Mouse (Mus musculus): ENCODE data around the gene Fam192a. TPM values are rescaled to one million over a fixed set of nuclear protein-coding genes. Genes with fewer than 3 reads are reported as not detected.
A peak's percentile ranks its signal among the peaks of the same experiment; 100 is the strongest.

Fam192a gene
- polyA plus RNA-seq, 1 experiment from 2014 or later: 57.1 TPM

GRCm38 (mm10) chr8:94624885-94625284, 23.1 kb upstream of the Fam192a start:
- H3K4me3 ChIP-seq (ENCODE audit: low read depth, low read length): no peak overlapping the region
- no peak overlapping the region for H3K4me2 ChIP-seq (replicated peaks; ENCODE audit: low read depth, low read length)
- H3K9me3 ChIP-seq (ENCODE audit: control insufficient read depth, low read depth, low read length): no peaks in the 10 kb centered on the region
- WGBS: 86% methylated on average over 1 of the region's 1 CpGs
- H3K36me3 ChIP-seq (ENCODE audit: control insufficient read depth, insufficient read depth, low read length): peaks cover 4% of the 10 kb centered on the region; the same call in 1 of the 2 replicates
- H3K27ac ChIP-seq (ENCODE audit: low read length): no peak overlapping the region
- no peaks in the 10 kb centered on the region for H3K4me1 ChIP-seq (ENCODE audit: control insufficient read depth, insufficient read depth, low read length)
- ATAC-seq (ENCODE audit: insufficient number of reproducible peaks, insufficient read depth, low FRiP score, low read depth): no peak
- H3K9ac ChIP-seq (replicated peaks; ENCODE audit: low read depth, low read length): no peak overlapping the region
- no peaks in the 10 kb centered on the region for H3K27me3 ChIP-seq (ENCODE audit: control insufficient read depth, insufficient read depth, low read length)

DNA sequence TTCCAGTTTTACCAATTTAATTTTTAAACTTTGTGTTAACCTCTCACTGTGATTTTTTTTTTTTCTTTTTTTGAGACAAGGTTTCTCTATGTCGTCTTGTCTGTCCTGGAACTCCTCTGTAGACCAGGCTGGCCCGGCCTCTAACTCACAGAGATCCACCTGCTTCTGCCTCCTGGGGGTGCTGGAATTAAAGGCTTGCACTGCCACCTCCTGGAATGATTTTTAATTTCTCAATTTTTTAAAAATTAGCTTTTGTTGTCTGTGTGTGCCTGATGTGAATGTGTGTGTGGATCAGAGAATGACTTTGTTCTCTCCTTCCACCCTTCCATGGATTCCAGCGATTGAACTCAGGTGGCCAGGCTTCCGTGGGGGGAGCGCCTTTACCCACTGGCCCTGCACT, 5.3 kb upstream of the Fam192a start:
- H3K27ac ChIP-seq (ENCODE audit: low read length): no peak overlapping the region
- WGBS: 88% methylated on average over 5 of the region's 5 CpGs
- no peaks in the 10 kb centered on the region for H3K36me3 ChIP-seq (ENCODE audit: control insufficient read depth, insufficient read depth, low read length)
- no peak overlapping the region for H3K4me3 ChIP-seq (ENCODE audit: low read depth, low read length)
- no peaks in the 10 kb centered on the region for H3K27me3 ChIP-seq (ENCODE audit: control insufficient read depth, insufficient read depth, low read length)
- no peak overlapping the region for H3K9ac ChIP-seq (replicated peaks; ENCODE audit: low read depth, low read length)
- no peaks in the 10 kb centered on the region for H3K9me3 ChIP-seq (ENCODE audit: control insufficient read depth, low read depth, low read length)
- no peak overlapping the region for H3K4me2 ChIP-seq (replicated peaks; ENCODE audit: low read depth, low read length)
- no peak for ATAC-seq (ENCODE audit: insufficient number of reproducible peaks, insufficient read depth, low FRiP score, low read depth)
- H3K4me1 ChIP-seq (ENCODE audit: control insufficient read depth, insufficient read depth, low read length): peaks cover 5% of the 10 kb centered on the region; the same call in 1 of the 2 replicates

DNA sequence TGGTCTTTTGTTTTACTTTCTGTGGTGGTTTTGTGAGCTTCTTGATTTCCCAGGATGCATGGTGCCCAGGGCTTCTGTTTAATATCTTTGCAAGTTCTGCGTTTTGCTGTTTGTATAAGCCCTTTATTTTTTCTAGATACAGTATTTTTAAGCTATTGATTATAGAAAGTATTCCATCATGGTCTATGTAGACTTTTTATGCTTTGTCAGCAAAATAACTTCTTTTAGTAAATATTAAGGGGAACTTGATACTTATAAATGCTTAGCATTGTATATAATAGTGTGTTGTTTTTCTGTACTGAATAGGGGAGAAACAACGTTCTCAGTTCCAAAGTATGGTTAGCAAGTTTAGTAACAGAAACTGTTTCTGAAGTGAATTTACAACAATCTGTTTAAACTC, 2.2 kb upstream of the Fam192a start:
- H3K4me3 ChIP-seq (ENCODE audit: low read depth, low read length): no peak overlapping the region
- WGBS: 77% methylated on average over 2 of the region's 2 CpGs
- peaks cover 14% of the 10 kb centered on the region for H3K4me1 ChIP-seq (ENCODE audit: control insufficient read depth, insufficient read depth, low read length)
- H3K27ac ChIP-seq (ENCODE audit: low read length): no peak overlapping the region
- no peak for ATAC-seq (ENCODE audit: insufficient number of reproducible peaks, insufficient read depth, low FRiP score, low read depth)
- H3K27me3 ChIP-seq (ENCODE audit: control insufficient read depth, insufficient read depth, low read length): no peaks in the 10 kb centered on the region
- H3K36me3 ChIP-seq (ENCODE audit: control insufficient read depth, insufficient read depth, low read length): no peaks in the 10 kb centered on the region
- H3K9ac ChIP-seq (replicated peaks; ENCODE audit: low read depth, low read length): no peak overlapping the region
- H3K9me3 ChIP-seq (ENCODE audit: control insufficient read depth, low read depth, low read length): no peaks in the 10 kb centered on the region
- H3K4me2 ChIP-seq (replicated peaks; ENCODE audit: low read depth, low read length): no peak overlapping the region

DNA sequence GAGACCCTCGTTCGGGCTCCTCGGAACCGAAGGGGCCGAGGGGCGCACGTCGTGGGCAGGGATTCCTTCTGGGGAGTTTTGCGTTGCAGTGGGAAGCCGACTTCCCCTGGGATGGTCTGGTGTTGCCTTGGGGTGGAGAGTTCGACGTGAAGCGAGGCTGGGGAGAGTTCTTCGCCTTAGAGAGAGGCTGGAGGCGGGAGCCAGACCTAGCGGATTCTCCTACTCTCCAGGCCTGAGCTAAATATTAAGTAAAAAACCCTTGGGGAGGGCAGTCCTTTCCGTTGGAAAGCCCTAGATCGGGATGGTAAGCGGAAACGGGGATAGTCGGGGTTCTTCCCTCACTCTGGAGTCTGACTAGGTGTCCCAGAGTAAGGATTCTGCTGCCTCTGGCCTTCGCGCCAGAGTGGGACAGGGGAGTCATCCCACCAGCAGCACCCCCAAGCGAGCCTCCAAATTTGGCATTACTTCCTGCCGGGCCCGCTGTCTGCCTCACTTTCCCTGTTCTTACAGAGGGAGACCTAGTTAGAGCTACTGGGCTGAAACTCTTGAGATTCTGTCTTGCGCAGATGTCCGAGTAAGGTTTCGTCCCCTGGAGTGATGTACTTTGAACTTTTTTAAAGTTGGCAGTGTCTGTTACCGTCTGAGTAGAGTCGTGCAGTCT, 804 bp upstream of the Fam192a start:
- H3K9me3 ChIP-seq (ENCODE audit: control insufficient read depth, low read depth, low read length): no peaks in the 10 kb centered on the region
- H3K4me1 ChIP-seq (ENCODE audit: control insufficient read depth, insufficient read depth, low read length): peaks cover 14% of the 10 kb centered on the region
- peak overlapping the region; percentile 77 for H3K4me2 ChIP-seq (replicated peaks; ENCODE audit: low read depth, low read length)
- H3K9ac ChIP-seq (replicated peaks; ENCODE audit: low read depth, low read length): peak overlapping the region; percentile 90
- H3K27ac ChIP-seq (ENCODE audit: low read length): peak overlapping the region; percentile 81
- no peaks in the 10 kb centered on the region for H3K27me3 ChIP-seq (ENCODE audit: control insufficient read depth, insufficient read depth, low read length)
- no peak for ATAC-seq (ENCODE audit: insufficient number of reproducible peaks, insufficient read depth, low FRiP score, low read depth)
- H3K36me3 ChIP-seq (ENCODE audit: control insufficient read depth, insufficient read depth, low read length): no peaks in the 10 kb centered on the region
- peak overlapping the region; percentile 95 for H3K4me3 ChIP-seq (ENCODE audit: low read depth, low read length)
- under 1% methylated on average over 31 of the region's 31 CpGs for WGBS

- under 1% methylated on average over 51 of the region's 51 CpGs for WGBS
- ATAC-seq (ENCODE audit: insufficient number of reproducible peaks, insufficient read depth, low FRiP score, low read depth): no peak
- peaks cover 14% of the 10 kb centered on the region for H3K4me1 ChIP-seq (ENCODE audit: control insufficient read depth, insufficient read depth, low read length)
Measured at GRCm38 (mm10) chr8:94601034-94601606, 677 bp downstream of the Fam192a start.

DNA sequence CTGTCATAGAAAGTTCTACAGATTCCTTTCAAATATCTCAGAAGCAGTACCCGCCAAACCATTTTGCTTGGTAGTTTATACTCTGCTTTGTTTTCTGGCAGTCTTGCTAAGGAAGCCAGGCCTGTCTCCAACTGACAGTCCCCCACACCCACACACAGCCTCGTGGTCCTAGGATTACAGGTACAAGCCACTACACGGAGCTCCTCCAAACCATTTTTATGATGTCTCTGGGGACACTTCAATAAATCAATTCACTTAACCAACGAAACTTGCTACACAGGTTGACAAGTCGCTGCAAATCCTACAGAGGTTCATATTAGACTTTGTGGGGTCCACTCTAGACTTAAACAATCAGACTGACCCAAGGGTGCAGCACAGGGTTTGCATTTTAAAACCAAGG, 1.3 kb downstream of the Fam192a start:
- peaks cover 14% of the 10 kb centered on the region for H3K4me1 ChIP-seq (ENCODE audit: control insufficient read depth, insufficient read depth, low read length)
- H3K9ac ChIP-seq (replicated peaks; ENCODE audit: low read depth, low read length): peak overlapping the region; percentile 86
- H3K4me3 ChIP-seq (ENCODE audit: low read depth, low read length): peak overlapping the region; percentile 95
- H3K36me3 ChIP-seq (ENCODE audit: control insufficient read depth, insufficient read depth, low read length): no peaks in the 10 kb centered on the region
- no peaks in the 10 kb centered on the region for H3K27me3 ChIP-seq (ENCODE audit: control insufficient read depth, insufficient read depth, low read length)
- no peak for ATAC-seq (ENCODE audit: insufficient number of reproducible peaks, insufficient read depth, low FRiP score, low read depth)
- no peak overlapping the region; the same call in 1 of the 2 replicates for H3K27ac ChIP-seq (ENCODE audit: low read length)
- no peaks in the 10 kb centered on the region for H3K9me3 ChIP-seq (ENCODE audit: control insufficient read depth, low read depth, low read length)
- 19% methylated on average over 5 of the region's 5 CpGs for WGBS
- peak overlapping the region; percentile 91 for H3K4me2 ChIP-seq (replicated peaks; ENCODE audit: low read depth, low read length)

More at GRCm38 (mm10) chr8:94601034-94601606, 677 bp downstream of the Fam192a start:
- H3K27ac ChIP-seq (ENCODE audit: low read length): peak overlapping the region; percentile 88
- no peaks in the 10 kb centered on the region for H3K36me3 ChIP-seq (ENCODE audit: control insufficient read depth, insufficient read depth, low read length)
- H3K4me2 ChIP-seq (replicated peaks; ENCODE audit: low read depth, low read length): peak overlapping the region; percentile 91
- no peaks in the 10 kb centered on the region for H3K27me3 ChIP-seq (ENCODE audit: control insufficient read depth, insufficient read depth, low read length)
- peak overlapping the region; percentile 86 for H3K9ac ChIP-seq (replicated peaks; ENCODE audit: low read depth, low read length)
- H3K4me3 ChIP-seq (ENCODE audit: low read depth, low read length): peak overlapping the region; percentile 95
- no peaks in the 10 kb centered on the region for H3K9me3 ChIP-seq (ENCODE audit: control insufficient read depth, low read depth, low read length)

GRCm38 (mm10) chr8:94594211-94594610, 7.6 kb downstream of the Fam192a start:
- Histone ChIP-seq H3K27ac (ENCODE audit: low read length) (no peak overlapping the region), H3K36me3 (ENCODE audit: control insufficient read depth, insufficient read depth, low read length) (no peaks in the 10 kb centered on the region; the same call in 1 of the 2 replicates), H3K9ac (replicated peaks; ENCODE audit: low read depth, low read length) (no peak overlapping the region), H3K4me1 (ENCODE audit: control insufficient read depth, insufficient read depth, low read length) (no peaks in the 10 kb centered on the region), H3K4me3 (ENCODE audit: low read depth, low read length) (no peak overlapping the region), H3K4me2 (replicated peaks; ENCODE audit: low read depth, low read length) (no peak overlapping the region), H3K9me3 (ENCODE audit: control insufficient read depth, low read depth, low read length) (no peaks in the 10 kb centered on the region), H3K27me3 (ENCODE audit: control insufficient read depth, insufficient read depth, low read length) (no peaks in the 10 kb centered on the region)
- ATAC-seq (ENCODE audit: insufficient number of reproducible peaks, insufficient read depth, low FRiP score, low read depth): no peak
- WGBS: 64% methylated on average over 1 of the region's 1 CpGs

GRCm38 (mm10) chr8:94591691-94592090, 10.1 kb downstream of the Fam192a start:
- Histone ChIP-seq H3K27me3 (ENCODE audit: control insufficient read depth, insufficient read depth, low read length) (no peaks in the 10 kb centered on the region), H3K4me1 (ENCODE audit: control insufficient read depth, insufficient read depth, low read length) (no peaks in the 10 kb centered on the region), H3K9ac (replicated peaks; ENCODE audit: low read depth, low read length) (no peak overlapping the region), H3K36me3 (ENCODE audit: control insufficient read depth, insufficient read depth, low read length) (peaks cover 20% of the 10 kb centered on the region), H3K27ac (ENCODE audit: low read length) (no peak overlapping the region), H3K4me2 (replicated peaks; ENCODE audit: low read depth, low read length) (no peak overlapping the region), H3K9me3 (ENCODE audit: control insufficient read depth, low read depth, low read length) (no peaks in the 10 kb centered on the region), H3K4me3 (ENCODE audit: low read depth, low read length) (no peak overlapping the region)
- WGBS: 72% methylated on average over 4 of the region's 4 CpGs
- ATAC-seq (ENCODE audit: insufficient number of reproducible peaks, insufficient read depth, low FRiP score, low read depth): no peak

All from stomach, embryonic 14.5 days (tissue).